Mouse (Mus musculus) frontal cortex, postnatal 10 days (tissue): ENCODE results near the gene Aip.

Experiments
- DNase-seq, 2 experiments: peaks; one replicate each; pipeline ENCODE4 v3.0.0; 2022; ENCODE audit warnings: low spot score in 2 of 2, mixed read lengths in 1 of 2

Gene Aip

GRCm38 (mm10) chr19:4113186-4113805 is 12.4 kb downstream of the Aip start:
- DNase-seq = no peak

- DNase-seq = no peak
These were observed 13.3 kb downstream of the Aip start for GRCm38 (mm10) chr19:4112063-4112960.

- DNase-seq = no peak
These were observed 17.1 kb downstream of the Aip start for GRCm38 (mm10) chr19:4108535-4108934.

GRCm38 (mm10) chr19:4106654-4107053 is 19.0 kb downstream of the Aip start:
- DNase-seq = no peak

GRCm38 (mm10) chr19:4104675-4105194 is 20.9 kb downstream of the Aip start:
- no peak for DNase-seq

- DNase-seq = no peak
These were observed 21.9 kb downstream of the Aip start for GRCm38 (mm10) chr19:4103792-4104191.

GRCm38 (mm10) chr19:4103294-4103693 is 22.4 kb downstream of the Aip start:
- DNase-seq = no peak

- DNase-seq = no peak
These were observed 23.0 kb downstream of the Aip start for GRCm38 (mm10) chr19:4102626-4103025.

GRCm38 (mm10) chr19:4102049-4102448 is 23.6 kb downstream of the Aip start:
- no peak for DNase-seq

- DNase-seq = no peak
These were observed 24.2 kb downstream of the Aip start for GRCm38 (mm10) chr19:4101466-4101865.

- DNase-seq = peak; percentile 73 to 74
These were observed 24.9 kb downstream of the Aip start for GRCm38 (mm10) chr19:4100718-4101261.

GRCm38 (mm10) chr19:4099837-4100717 is 25.6 kb downstream of the Aip start, which contains the start of gene Pitpnm1:
Gene Pitpnm1, plus strand, starts transcription at chr19:4099998.
- DNase-seq = peak in 1 of 2 experiments; percentile 64

GRCm38 (mm10) chr19:4099056-4099455 is 26.6 kb downstream of the Aip start:
- peak; percentile 78 to 83 for DNase-seq

GRCm38 (mm10) chr19:4098426-4098825 is 27.2 kb downstream of the Aip start:
- no peak for DNase-seq

- DNase-seq = no peak
These were observed 28.2 kb downstream of the Aip start for GRCm38 (mm10) chr19:4097441-4097825.

- DNase-seq = peak; percentile 99 to 100
These were observed 28.8 kb downstream of the Aip start, which contains the start of gene Cdk2ap2 for GRCm38 (mm10) chr19:4096642-4097440. Gene Cdk2ap2, plus strand, starts transcription at chr19:4097182.

GRCm38 (mm10) chr19:4095802-4096201 is 29.9 kb downstream of the Aip start:
- DNase-seq = no peak

- DNase-seq = no peak
These were observed 30.8 kb downstream of the Aip start for GRCm38 (mm10) chr19:4094774-4095303.

- DNase-seq = peak in 1 of 2 experiments; percentile 4
These were observed 31.3 kb downstream of the Aip start for GRCm38 (mm10) chr19:4094348-4094747.

- DNase-seq = no peak
These were observed 31.9 kb downstream of the Aip start for GRCm38 (mm10) chr19:4093772-4094171.
